Mouse (Mus musculus) granulocyte monocyte progenitor cell, adult 5-6 weeks (primary cell): ENCODE results near the gene Klf7. TPM values are rescaled to one million over a fixed set of nuclear protein-coding genes. Genes with fewer than 3 reads are reported as not detected.
A peak's percentile ranks its signal among the peaks of the same experiment; 100 is the strongest.

Source experiments
- ATAC-seq: replicated peaks from 2 replicates; pipeline ENCODE4 v1.8.0; 2016; ENCODE audit warnings: mild to moderate bottlenecking, moderate TSS enrichment, inconsistent platforms; ENCODE audit not compliant: poor library complexity, severe bottlenecking
- total RNA-seq, 2 experiments: library from RNA; stranded (forward) in 1 of 2; stranded (reverse) in 1 of 2; fragments of 200-712, 200-1000 nt in 1 of 2; fragments of >200 nt in 1 of 2; fragmentation: Nextera tagmentation in 1 of 2; gene quantifications; 2 replicates each; pipeline ENCODE4 v1.2.3; 2014 to 2017

Klf7 gene
- total RNA-seq, 2 experiments from 2014 or later: 6.3 to 8.5 TPM

DNA sequence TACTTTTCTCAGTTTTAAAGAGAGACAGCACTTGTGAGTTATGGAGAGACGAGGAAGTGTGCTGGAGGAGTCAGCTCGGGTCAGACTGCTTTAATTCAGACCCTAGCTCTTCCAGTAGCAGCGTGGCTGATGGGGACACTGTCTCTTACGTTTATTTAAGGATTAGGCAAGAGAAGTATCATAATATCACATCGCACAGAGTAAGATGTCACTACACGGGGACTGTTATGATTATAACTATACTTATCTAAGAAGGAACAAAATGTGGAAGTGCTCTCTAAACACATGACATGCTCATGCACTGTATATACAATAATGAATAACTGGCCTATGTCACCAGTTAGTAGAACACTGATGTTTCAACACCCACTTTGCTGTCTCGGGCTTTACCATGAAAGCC, 86.3 kb downstream of the Klf7 start:
- ATAC-seq: peak; percentile 40

DNA sequence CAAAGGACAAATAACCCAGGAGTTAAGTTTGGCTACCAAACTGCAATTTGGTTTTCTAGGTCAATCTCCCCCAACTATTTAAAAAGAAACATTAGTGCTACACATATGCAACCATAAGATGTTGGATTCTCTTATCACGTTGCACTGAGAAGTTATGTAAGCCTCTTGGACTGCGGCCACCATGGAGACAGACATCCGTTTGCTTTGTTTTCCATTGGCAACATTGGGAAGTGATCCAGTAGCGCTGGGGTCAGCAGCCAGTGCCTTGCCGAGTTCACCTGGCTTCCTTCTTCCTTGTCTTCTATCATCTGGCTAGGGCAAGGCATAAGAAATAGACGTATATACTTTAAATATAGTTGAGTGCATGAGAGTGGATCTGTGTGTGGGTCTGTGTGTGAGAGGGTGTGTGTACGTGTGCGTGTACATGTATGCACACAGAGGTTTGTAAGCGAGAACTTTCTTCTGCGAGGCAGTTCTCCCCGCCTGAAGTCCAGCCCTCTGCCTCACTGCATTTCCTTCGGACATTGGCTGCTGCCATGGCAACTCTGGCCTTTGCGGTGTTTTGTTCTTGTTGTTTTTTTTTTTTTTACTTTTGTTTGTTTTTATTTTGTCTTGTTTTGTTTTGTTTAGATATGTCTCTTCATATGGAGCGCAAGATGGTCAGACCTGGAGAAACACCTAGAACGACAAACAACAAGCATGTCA, 86.8 kb downstream of the Klf7 start:
- no peak for ATAC-seq

DNA sequence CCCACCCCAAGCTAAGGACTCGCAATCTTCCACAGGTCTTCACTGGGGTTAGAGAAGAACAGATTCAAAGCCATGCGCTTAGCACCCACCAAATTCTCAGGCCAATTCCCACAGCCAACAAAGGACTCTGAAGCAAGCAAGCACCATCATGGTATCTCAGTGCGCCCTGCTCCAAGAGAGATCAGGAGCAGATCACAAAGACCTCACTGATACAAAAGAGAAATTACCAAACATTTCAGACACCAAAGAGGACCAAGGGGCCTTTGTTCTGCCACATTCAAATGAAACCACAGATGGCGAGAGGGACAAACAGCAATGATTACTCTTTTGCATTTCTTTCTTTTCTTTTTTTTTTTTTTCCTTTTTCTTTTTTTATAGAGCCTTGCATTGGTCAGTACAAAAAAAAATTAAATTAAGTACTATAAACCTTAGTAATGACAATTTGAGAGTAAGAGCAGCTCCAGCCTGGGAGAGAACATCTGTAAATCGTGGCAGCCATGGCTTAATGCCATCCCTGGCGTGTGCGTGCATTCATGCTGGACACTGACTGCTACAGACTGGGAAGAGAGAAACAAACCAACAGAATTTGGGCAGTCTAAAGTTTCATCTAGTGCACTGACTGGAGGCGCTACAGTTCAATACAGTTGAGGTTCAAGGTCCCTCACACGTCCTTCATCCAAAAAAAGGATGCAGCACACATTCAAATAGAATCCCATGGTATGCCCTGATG, 89.4 kb downstream of the Klf7 start:
- ATAC-seq: no peak

DNA sequence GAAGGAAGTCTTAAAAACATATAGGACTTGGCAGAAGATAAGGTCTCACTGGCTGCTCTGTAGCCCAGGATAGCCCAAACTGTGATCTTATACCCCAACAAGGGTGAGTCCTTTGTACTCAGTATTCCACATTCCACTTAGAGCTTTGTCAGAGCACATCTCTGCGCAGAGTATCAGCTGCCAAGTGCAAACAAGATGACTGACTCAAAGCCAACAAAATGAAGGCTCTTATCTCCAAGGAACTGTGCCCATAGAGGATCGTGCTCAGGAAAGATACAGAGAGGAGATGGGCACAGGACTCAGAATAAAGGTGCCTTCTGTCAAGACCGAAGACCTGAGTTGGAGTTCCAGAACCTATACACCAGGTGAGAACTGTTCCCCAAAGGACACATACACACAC, 100.1 kb downstream of the Klf7 start:
- no peak for ATAC-seq

DNA sequence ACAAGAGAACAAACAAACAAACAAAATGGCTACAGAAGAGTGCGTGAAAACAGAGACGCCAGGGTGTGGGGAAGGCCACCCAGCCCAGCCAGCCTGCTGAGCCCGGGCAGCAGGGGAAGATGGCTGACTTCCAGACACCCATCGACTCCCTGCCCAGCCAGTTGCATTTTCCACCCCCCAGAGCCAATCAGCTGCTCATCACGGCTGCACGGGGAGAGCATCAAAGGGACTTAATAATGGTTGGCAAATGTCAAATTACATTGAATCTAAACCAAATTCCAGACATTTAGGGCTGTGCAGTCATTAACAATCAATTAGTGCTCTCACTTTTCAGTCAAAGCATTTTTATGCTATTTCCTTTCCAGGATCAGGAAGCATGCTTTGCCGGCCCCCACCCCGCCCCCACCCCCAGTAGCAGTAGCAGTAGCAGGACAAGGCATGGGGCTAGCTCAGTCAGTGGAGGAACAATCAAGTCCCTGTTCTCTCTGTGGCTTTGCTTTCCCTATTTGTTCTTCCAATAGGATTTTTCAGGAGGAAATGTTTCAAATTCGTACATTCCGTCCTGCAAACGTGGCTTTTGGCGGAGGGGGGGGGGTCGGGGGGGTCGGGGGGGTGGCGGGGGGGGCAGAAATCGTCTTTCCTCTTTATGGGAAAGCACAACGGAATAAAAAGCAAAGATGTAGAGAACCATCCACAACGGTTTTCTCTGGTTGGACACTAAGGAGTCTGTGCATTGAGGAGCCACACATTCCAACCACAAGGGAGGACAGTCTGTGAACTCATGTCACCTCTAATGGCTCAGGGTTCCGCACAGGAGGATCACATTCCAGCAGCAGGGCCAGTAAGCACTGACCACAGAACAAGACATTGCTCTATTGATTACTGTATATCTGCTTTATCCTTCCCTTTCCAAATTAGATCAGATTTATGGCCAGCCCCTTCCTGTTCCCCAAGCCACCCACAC, 101.1 kb downstream of the Klf7 start:
- ATAC-seq: peak; percentile 41; the same call in 1 of the 2 replicates

DNA sequence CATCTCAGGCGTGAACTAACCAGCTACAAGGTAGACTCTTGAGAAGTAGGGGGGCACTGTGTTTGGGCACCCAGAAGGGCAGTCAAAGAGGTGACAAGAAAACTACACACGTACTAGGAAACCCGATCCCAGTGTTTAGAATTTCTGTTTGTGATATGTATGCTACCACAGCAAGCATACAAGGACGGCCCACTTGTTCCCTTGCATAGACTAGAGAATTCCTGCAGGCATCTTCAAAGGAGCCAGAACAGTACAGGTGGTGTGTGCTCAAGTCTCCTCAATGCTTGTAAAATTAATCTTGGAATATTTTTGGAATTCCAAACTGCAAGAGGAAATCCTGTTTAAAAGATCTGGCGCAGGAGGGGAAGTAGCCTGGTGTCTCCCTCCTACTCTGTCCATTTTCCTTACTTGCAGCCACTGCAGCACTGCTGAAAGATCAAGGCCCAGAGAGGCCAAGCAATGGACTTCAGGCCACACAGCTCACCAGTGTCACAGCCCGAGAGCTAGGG, 102.9 kb downstream of the Klf7 start:
- ATAC-seq: no peak; the same call in 1 of the 2 replicates

DNA sequence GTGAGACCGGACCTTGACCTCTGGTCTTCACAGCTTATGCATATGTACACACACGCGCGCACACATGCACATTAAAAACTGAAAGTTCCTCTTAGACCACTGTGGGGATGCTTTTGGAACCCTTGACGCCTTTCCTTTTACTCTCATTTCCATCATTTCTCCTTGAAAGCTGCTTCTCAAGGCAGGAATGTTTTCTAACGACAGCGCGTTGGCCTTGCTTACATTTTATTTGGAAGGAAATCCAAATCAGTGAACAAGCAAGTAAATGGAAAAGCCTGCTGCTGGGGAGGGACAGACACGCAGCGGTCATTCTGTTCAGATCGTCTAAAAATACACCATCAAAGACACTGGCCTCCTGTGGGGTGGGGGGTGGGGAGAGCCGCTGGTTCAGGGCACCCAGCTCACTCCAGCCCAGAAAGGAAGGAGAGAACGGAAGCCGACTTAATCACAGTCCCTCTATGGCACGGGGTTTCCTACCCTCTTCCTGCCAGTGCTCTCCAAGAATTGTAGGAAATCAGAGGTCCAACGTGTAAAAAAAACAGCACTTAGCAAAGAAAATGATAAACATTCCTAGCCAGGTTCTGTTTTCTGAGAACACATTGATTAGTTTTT, 103.5 kb downstream of the Klf7 start:
- ATAC-seq: no peak; the same call in 1 of the 2 replicates

DNA sequence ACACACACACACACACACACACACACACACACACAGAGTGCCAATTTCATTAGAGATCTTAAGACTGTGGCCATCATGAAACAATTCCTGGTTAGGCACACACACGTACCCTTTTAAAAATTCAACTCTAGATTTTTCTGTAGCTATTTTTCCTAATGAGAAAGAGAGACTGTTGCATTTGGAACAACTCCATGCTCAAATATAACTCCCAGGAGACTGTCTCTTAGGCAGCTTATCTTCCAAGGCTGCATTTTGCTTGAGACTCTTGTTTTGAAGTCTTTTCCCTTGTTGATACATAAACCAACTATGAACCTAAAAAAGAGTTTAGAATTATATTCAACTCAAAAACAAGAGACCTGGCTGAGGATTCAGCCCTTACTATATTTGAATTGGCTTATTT, 108.0 kb downstream of the Klf7 start:
- ATAC-seq: no peak

DNA sequence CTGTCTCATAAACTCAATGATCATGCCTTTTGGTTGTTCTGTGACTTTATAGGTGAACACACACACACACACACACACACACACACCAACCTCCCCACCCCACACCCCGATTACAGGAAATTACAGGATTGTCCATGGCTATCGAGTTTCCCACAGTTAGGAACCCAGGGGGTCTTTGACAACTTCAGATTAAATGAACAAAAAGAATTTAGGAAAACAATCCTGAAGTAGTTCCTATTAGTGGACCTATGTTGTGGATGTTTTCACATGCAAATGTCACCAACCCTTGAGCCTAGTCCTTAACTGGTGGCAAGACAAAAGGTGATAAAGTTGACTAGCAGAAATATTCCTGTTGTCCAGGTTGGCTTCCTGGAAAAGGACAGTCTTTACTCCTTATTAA, 113.1 kb downstream of the Klf7 start:
- no peak for ATAC-seq

DNA sequence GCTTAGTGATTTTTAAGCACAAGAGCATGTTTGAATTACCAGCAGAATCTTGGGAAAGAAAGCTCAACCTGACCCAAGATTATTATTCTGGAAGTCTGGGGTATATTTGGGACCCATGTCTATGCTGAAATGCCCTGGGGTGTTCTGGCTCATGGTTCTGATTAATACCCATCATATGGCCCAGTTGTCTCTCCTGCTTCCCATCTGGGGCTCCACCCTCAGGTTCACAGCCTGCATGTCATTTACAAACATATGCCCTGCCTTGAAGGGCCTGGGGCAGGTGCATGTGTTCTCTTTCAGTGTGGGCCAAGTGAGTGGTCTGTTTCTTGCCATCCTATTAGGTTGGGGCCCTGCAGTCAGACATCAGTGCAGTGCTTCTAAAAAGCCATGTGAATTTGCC, 114.1 kb downstream of the Klf7 start:
- no peak for ATAC-seq

DNA sequence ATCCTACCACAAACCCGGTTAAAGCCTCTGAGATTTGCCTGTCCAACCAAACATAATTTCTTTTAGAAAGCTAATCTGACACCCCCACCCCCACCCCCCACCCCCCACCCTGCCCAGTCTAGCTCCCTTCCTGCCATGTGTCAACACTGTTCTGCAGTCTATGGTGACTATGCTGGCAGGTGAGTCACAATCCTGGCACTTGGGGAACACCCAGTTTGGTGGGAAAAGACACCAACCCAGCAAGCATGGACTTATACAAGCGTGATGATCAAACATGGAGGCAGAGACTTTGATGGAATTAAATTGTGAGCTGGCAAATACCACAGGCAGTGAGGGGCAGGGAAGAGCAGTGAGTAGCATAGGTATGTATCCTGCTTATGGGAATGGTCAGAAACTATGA, 116.9 kb downstream of the Klf7 start:
- ATAC-seq: no peak

DNA sequence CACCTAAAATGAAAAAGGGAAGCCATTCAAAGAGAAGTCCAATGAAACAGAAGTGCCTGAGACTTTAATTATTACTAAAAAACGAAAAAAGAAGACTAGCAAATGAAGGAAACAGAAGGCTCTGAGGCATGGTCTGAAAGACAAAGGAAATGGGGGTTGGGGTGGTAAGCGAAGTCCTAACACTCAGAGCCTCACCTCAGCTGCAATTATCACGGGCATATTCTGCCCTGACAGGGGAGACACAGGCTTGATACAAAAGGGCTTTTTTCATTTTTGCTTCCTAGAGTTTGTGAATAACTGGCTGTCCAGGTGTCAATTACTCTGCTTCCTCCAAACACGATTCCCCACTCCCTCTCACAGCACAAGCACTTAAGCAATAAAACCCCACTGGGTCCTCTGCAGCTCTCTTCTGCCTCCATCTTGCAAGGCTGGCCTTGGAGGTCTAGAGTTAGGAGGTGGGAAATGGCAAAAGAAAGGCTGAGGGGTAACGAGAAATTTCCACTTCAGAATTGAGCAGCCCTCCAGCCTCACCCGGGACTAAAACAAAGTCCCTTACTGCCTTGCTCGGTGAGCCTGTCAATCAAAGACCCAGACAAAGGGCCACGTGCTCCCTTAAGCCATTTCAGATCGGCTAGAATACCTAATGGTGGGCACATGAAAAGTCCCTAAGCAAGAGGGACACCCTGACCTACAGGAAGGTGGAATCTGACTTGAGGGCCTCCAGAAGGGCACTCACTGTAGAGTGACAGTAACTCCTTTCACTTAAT, 118.4 kb downstream of the Klf7 start:
- ATAC-seq: no peak

DNA sequence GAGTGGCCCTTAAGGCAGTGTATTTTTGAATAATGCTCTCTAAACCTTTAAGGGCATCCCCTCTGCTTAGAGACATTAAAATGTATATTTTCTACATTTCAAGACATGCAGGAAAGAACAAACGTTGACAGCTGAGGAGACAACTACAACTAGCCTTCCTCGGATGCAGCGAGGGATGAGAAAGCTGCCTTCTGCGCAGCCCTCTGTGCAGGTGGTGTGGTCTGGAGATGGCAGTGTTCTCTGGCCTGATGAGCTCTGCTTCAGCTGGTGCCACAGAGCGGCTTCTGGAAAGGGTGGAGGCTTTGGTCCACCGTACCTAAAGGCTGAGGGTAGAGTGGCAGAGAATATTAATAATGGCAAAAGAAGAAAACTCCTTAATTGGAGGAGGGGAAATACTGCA, 120.0 kb downstream of the Klf7 start:
- ATAC-seq: no peak

DNA sequence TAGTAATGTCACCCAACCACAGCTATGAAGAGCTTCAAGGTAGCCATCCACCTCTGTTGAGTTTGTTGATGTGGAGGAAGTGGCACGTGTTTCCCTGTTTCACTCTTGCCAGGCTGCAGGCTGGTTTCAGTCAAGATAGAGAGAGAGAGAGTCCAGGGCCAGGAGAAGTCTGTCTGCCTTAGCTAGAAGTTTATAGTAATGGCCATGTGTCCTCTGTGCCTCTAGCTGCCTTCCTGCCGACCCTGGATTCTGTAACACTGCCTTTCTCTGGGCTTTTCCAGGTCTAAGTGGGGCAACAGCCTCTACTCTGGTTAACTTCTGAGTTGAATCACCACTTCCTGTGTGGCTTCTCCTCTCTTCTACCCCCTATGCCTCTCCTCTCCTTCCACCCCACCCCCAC, 121.5 kb downstream of the Klf7 start:
- peak; percentile 85 for ATAC-seq

DNA sequence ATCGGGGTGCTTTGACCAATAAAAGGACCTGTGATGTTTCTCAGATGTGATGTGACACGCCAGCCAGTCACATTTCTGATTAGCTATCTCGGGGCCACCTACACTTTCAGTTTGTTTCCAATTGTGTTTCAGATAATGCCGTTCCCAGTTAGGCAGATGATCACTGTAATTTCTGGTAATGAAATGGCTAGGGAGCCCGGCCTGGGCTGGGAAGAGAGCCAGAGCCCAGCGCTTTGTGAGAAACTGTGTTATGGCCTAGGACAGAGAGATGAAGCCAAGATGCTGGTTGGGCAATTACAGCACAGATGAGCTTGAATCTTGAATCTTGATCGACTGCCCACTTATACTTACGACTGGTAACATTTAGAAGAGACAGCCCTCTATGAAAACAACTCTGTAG, 122.6 kb downstream of the Klf7 start:
- ATAC-seq: no peak

DNA sequence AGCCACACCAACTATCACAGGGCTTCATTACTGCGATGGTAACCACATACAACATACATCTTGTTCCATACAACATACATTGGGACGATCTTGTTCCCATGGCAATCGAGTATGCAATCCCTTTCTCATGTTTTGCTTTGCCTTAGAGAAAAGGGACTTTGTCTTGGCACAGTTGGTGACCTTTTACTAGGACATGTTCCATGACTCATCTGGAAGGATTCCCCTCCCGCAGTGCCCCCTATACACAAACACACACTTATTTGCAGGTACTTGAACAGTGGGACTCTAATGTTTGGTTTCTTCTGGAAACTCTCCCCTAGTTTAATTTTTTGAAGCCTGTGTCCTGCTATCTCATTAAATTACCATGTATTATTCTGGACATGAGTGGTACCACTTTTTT, 123.2 kb downstream of the Klf7 start:
- no peak for ATAC-seq

DNA sequence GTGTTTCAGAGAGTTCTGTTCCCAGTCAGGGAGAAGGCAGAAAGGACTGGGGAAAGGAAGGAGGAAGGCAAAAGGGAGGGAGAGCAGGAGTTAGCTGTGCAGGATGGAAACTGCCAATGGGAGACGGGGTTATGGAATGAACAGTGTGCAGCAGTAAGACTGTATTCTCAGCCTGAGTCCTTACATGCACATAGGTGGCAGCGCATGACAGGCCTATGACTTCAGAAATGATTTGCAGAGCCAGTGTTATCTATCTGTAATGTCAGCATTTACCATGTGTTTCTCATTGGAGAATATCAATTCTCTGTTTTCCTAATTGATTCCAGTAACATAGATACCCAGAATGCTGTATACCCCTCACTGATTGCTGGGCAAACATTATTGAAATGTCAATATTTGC, 123.9 kb downstream of the Klf7 start:
- ATAC-seq: no peak

DNA sequence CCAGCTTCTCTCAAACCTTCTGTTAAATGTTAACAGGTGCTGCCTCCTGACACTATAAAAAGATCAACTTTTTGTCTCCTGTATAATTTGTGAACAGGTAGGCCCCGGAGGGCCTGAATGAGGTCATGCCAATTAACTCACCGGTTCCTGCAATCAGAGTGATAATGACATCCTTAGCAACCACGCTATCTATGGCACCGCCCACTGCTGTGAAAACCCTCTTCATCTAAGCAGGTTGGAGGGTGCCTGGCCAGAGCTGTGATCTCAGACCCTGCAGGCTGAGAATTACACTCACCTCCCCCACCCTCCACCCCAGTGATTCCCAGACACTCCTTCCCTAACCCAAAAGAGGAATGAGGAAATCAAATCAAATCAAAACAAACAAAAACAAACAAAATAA, 126.3 kb downstream of the Klf7 start:
- no peak for ATAC-seq

DNA sequence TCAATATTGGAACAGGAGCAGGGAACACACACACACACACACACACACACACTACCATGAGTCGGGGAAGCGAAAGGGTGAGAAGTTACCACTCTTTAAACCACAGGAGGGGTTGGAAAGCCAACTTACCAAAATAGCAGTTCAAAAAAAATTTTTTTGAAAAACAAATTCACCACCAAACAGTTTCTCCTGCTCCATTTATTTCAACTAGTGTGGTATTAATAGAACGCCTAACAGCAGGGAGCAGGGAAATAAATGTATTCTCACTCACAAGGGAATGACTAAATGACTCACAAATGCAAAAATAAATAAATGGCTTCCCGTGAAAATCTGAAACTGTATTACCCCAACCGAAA, 127.0 kb downstream of the Klf7 start:
- no peak for ATAC-seq
